Mouse (Mus musculus): ENCODE results near the gene 2700049A03Rik. TPM values are rescaled to one million over a fixed set of nuclear protein-coding genes. Genes with fewer than 3 reads are reported as not detected.

The 2700049A03Rik gene
- total RNA-seq, 4 experiments from 2014 or later, result 2.8 to 3.7 (median 3.5) TPM

- DNase-seq (ENCODE audit: low spot score), result no peak
These were observed 47.1 kb downstream of the 2700049A03Rik start for GRCm38 (mm10) chr12:71183736-71184135.

DNA sequence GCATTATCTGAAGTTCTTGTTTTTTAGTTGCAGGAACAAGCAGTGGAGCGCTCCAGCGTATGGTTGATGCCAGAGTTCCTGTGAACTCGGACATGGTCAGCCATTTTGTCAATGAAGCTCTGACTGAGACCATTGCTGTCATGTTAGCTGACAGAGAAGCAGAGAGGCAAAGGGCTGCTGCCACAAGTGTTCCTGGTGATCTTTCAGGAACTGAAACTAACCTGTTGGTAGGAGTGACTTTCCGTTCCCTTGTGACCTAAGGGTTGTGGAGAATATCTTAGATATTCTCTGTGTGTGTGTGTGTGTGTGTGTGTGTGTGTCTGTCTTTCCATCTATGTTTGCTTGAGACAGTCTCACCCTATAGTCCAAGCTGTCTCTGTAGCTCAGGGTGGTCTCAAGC is 47.7 kb downstream of the 2700049A03Rik start:
- DNase-seq (ENCODE audit: low spot score), result no peak

DNA sequence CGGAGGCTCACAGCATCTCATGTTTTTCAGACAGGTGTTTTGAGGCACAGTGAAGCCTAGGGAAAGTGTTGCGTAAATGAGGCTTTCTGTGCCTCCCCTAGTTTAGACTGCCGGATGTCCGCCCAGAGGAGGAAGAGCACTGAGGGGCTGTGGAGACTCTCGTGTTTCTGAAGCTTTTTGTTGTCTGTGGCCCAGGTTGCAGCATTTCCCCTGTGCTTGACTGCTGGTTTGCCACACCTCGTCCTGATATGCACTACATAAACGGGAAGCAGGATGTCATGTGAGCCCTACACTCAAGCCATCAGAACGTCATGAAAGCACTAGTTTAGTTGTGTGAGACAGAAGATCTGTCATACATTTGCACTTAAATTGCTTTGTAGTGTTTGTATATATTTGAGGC is 56.1 kb downstream of the 2700049A03Rik start:
- no peak for DNase-seq (ENCODE audit: low spot score)

GRCm38 (mm10) chr12:71197671-71198070 is 61.0 kb downstream of the 2700049A03Rik start:
- DNase-seq (ENCODE audit: low spot score), result peak; percentile 26

DNA sequence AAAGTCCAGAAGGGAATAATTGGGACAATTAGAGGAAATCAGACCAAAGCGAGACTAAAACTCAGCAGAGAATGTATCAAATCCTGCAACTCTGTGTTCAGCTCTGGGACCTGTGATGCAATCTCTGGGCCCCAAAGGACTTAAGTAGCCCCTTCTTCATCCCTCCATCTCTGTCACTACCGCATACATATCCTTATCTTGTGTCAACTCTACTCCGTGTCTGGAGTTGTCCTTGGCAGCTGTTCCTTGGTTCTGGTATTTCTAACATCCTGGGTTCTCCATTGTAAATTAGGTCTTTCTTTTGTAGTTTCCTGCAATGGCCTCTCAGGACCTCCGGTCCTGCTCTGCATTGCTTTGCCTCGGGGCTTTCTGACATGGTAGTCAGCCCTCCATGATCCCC is 65.1 kb downstream of the 2700049A03Rik start:
- DNase-seq (ENCODE audit: low spot score), result no peak

- DNase-seq (ENCODE audit: low spot score), result no peak
These were observed 67.7 kb downstream of the 2700049A03Rik start for GRCm38 (mm10) chr12:71204303-71204702.

- DNase-seq (ENCODE audit: low spot score), result no peak
These were observed 80.5 kb downstream of the 2700049A03Rik start for GRCm38 (mm10) chr12:71217191-71217590.

DNA sequence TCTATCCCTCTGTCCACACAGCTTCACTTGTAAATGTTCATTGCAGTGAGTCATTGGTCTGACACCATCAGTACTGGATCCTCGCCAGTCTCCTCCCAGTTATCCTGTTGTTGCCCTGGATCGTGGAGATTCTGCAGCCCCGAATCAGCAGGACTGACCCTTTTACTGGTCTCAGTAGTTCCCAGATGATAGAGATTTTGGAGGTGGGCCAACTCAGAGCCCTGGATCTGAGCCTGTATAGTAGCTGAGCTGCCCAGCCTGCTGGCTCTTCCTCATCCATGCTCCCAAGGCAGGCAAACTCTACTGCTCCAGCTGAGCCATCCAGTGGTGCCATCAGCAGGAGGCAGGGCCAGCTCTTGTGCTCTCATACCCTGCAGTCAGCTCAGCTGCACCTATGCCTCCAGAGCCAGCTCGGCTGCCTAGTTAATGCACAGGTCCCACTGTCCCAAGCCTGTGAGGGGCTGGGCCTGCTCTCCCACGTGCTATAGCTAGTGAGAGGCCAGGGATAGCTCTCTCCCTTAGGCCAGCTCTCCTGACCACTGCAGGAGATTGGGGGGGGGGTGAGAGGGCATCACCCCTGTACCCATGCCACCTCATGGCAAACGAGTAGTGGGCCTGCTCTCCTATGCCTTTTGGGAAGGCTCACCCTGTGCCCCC is 81.3 kb downstream of the 2700049A03Rik start:
- DNase-seq (ENCODE audit: low spot score), result peak; percentile 22

GRCm38 (mm10) chr12:71222761-71223160 is 86.1 kb downstream of the 2700049A03Rik start:
- no peak for DNase-seq (ENCODE audit: low spot score)

DNA sequence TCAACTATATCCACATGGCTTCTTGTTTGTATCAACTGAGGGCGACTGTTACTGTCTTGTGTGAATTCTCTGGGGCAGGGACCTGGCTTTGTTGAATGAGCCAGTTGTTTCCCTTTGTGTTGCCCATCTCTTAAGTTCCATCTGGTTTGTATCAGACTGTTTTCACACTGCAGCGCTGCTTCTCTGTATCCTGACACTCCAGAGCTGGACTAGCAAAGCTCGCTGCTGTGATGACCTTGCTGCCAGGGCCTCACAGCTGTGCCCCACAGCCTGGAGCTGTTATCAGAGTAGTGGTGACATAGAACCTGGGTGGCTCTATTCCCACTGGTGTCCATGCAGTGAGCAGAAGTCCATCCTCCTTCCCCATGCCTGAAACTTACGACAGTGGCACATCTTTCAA is 91.1 kb downstream of the 2700049A03Rik start:
- no peak for DNase-seq (ENCODE audit: low spot score)

DNA sequence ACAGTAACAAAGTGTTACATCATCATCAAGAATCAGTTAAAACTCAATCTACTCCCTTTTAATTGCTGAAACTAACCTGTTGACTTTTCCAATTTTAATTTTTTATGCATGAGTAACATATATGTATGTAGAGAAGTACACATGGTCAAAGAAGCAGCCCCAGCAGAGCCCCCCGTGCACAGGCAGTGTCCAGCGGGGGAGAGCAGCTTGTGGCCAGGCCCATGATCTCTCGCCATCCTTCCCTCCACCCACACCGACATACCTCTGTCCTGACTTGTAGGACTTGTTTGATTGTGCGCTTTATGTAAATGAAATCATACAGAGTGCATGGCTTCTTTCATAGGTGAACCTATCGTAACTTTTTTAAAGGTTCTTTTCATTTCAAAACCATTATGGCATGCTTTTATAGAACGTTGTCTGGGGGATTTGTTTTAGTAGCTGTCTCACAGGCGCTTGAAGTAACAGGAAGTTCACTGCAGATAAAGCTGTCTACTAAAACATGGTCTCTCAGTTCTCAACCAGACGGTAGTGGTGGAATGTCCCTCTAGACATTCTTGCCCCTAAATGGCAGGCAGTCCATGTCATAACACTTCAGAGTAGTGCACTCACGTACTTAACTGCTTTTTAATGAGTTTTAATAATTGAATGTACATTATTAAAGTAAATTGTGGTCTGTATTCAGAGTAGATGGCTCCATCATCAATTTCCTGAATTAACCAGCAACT is 92.4 kb downstream of the 2700049A03Rik start:
- no peak for DNase-seq (ENCODE audit: low spot score)

GRCm38 (mm10) chr12:71231561-71231960 is 94.9 kb downstream of the 2700049A03Rik start:
- DNase-seq (ENCODE audit: low spot score), result no peak

- no peak for DNase-seq (ENCODE audit: low spot score)
These were observed 96.8 kb downstream of the 2700049A03Rik start for GRCm38 (mm10) chr12:71233426-71233825.

DNA sequence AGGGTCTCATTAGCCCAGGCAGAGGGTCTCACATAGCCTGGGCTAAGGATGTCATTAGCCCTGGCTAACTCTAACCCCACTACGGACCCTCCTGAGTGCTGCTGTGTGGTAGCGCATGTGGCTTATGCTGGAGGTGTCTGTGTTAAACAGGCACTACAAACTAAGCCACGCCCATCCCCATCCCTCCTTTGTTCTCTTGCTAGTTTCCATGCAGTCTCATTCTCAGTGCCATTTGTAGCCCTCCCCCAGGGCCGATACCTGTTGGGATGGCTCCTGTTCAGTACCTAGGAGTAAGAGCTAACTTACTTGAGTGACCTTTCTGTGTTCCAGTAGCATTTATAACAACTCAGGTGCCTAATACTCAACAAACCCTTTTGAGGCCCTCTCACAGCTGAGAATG is 100.4 kb downstream of the 2700049A03Rik start:
- DNase-seq (ENCODE audit: low spot score), result no peak

GRCm38 (mm10) chr12:71242791-71243190 is 106.1 kb downstream of the 2700049A03Rik start:
- DNase-seq (ENCODE audit: low spot score), result no peak

DNA sequence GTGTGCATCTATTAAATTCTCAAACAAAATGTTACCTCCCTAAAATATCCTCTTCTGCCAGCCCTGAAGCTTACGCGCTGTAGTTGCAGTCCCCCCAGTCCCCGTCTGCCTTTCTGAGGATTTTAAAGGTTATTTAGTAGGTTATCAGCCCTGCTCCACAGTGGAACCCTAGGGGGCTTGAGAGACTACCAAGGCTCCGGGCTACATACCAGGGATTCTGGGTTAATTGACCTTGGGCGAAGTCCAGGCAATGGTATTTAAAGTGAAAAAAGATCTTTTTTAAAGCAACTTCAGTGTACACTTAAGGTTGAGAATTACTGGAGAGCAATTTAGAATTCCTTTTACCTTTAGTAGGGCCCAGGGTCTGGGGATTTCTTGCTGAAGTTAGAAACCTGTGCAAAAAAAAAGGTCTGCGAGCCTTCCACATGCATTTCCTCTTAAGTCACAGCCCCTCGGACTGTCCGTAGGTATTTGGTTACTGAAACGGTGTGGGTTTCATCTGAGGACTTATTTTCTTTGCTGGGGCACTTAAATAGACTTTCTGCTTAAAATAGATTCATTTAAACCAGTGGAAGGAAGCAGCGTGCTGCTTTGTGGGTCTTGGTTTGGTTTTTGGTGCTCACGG is 108.2 kb downstream of the 2700049A03Rik start:
- DNase-seq (ENCODE audit: low spot score), result no peak

GRCm38 (mm10) chr12:71247191-71247590 is 110.5 kb downstream of the 2700049A03Rik start:
- no peak for DNase-seq (ENCODE audit: low spot score)

DNA sequence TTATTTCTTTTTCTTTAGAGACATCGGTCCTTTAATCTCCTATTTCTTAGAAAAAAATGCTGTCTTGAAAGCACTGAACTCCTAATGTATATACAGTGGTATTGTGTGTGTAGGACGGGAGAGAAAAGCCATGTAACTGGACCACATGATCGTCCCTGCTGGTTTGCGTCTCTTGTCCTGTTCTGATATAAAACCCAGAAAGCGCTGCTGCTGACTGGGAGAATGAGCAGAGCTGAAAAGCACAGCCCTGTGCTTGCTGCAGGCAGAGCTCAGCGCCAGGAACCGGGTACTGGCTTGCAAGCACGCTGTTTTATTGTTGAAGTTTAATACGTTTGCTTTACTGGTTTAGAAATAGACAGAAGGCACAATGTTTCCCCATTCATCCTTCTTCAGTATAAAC is 112.7 kb downstream of the 2700049A03Rik start:
- DNase-seq (ENCODE audit: low spot score), result no peak

DNA sequence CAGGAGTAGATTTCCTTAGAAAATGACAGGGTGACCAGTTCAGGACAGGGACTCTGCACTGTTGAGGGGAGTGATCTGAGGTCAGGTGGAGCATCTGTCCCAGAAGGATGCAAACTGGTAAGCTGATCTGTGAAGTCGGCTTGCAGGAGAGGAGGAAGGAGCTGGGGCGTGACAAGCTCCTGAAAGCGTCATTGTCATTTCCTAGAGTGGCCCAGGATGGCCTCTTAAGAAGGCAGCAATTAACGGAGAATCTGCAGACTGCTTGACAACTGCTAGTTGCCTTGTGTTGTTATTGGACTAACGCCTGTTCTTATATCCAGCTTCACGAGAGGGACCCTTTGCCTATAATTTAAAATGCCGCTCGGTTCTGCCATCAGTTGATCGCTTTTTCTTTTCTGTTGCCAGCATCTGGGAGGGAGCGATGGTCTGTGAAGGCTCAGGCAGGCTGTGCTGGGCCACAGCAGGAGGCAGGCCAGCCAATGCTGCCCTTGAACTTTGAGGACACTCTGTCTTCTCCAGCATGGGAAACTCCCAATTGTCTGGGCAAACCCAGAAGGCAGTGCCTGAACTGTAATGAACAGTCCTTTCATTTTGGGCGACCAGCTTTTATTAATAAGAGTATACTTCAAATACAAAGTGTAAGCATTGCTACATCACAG is 116.0 kb downstream of the 2700049A03Rik start:
- no peak for DNase-seq (ENCODE audit: low spot score)

DNA sequence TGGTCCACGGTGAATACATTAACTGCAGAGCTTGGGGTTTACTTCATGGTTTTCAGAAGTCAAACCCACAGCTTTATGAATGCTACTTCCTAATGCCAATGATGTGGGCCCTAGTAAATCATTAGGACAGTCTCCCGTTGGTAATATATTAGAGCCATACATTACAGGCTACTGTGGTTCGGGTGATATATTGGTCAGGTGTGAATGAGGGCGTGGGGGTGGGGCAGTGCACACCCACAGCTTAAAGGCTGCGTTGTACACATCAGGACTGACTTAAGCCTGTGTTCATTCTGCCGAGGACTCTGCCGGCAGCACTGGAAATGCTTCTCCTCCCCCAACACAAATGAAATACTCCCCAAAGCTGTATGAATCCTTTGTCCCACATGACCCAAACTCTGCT is 118.1 kb downstream of the 2700049A03Rik start:
- no peak for DNase-seq (ENCODE audit: low spot score)

GRCm38 (mm10) chr12:71258196-71258920 is 121.7 kb downstream of the 2700049A03Rik start:
- no peak for DNase-seq (ENCODE audit: low spot score)

GRCm38 (mm10) chr12:71264211-71264610 is 127.6 kb downstream of the 2700049A03Rik start:
- DNase-seq (ENCODE audit: low spot score), result no peak

All from heart, adult 8-10 months (tissue).